7 mouse cellular contexts compared by ENCODE assay signal in genomic region chr6:3498162-3498848, GRCm38 (mm10). TPM values are rescaled to one million over a fixed set of nuclear protein-coding genes. Genes with fewer than 3 reads are reported as not detected.
DNase-seq lines count a peak whose midpoint lies in the region; ATAC-seq and TF ChIP-seq lines count a peak whose summit lies in the region.

Gene Hepacam2, minus strand, starts transcription at chr6:3498298.
Gene Vps50, plus strand, starts transcription at chr6:3498382.

- peak within 1 kb of the TSS; percentile 92 for H3K4me2 ChIP-seq in intestine, postnatal 0 days (replicated peaks; ENCODE audit: low read depth)
- H3K4me2 ChIP-seq in midbrain, embryonic 12.5 days (replicated peaks) = peak within 1 kb of the TSS; percentile 96

- DNase-seq in adrenal gland, postnatal 10 days = peak; percentile 92
- DNase-seq in embryonic facial prominence, embryonic 10.5 days (ENCODE audit: low spot score) = peak; percentile 88
- DNase-seq in gonadal fat pad, adult 2 months (ENCODE audit: low read depth) = peak; percentile 65
- DNase-seq in left cerebral cortex, postnatal 4 days = peak; percentile 88

- H3K9ac ChIP-seq in intestine, postnatal 0 days (ENCODE audit: low read depth, low read length) = peak within 1 kb of the TSS; percentile 87
- peak within 1 kb of the TSS; percentile 73 for H3K9ac ChIP-seq in midbrain, embryonic 12.5 days (replicated peaks)

- peak within 1 kb of the TSS; percentile 82 for H3K4me3 ChIP-seq in embryonic facial prominence, embryonic 10.5 days
- peak within 1 kb of the TSS; percentile 95 for H3K4me3 ChIP-seq in intestine, postnatal 0 days (ENCODE audit: low read depth, low read length)
- peak within 1 kb of the TSS; percentile 83 for H3K4me3 ChIP-seq in midbrain, embryonic 12.5 days
- H3K4me3 ChIP-seq in small intestine, adult 2 months (ENCODE audit: low read depth, low read length) = peak within 1 kb of the TSS; percentile 74

- H3K36me3 ChIP-seq in embryonic facial prominence, embryonic 10.5 days (replicated peaks) = no peaks in the 10 kb centered on the region
- no peaks in the 10 kb centered on the region for H3K36me3 ChIP-seq in intestine, postnatal 0 days (ENCODE audit: control insufficient read depth, insufficient read depth)
- no peaks in the 10 kb centered on the region for H3K36me3 ChIP-seq in midbrain, embryonic 12.5 days
- no peaks in the 10 kb centered on the region for H3K36me3 ChIP-seq in small intestine, adult 2 months (ENCODE audit: control insufficient read depth, insufficient read depth, low read length)

- peak; percentile 98 for ATAC-seq in intestine, postnatal 0 days
- ATAC-seq in midbrain, embryonic 12.5 days (ENCODE audit: low FRiP score, low read depth) = peak; percentile 99

- peaks cover 12% of the 10 kb centered on the region; the same call in 1 of the 2 replicates for H3K4me1 ChIP-seq in embryonic facial prominence, embryonic 10.5 days
- H3K4me1 ChIP-seq in intestine, postnatal 0 days (replicated peaks; ENCODE audit: control insufficient read depth, insufficient read depth, low read length) = no peaks in the 10 kb centered on the region
- peaks cover 10% of the 10 kb centered on the region for H3K4me1 ChIP-seq in midbrain, embryonic 12.5 days
- no peaks in the 10 kb centered on the region for H3K4me1 ChIP-seq in small intestine, adult 2 months (ENCODE audit: control insufficient read depth, insufficient read depth, insufficient read length, low read length)

- H3K9me3 ChIP-seq in embryonic facial prominence, embryonic 10.5 days = no peaks in the 10 kb centered on the region
- H3K9me3 ChIP-seq in intestine, postnatal 0 days (ENCODE audit: control insufficient read depth) = no peaks in the 10 kb centered on the region
- H3K9me3 ChIP-seq in midbrain, embryonic 12.5 days = no peaks in the 10 kb centered on the region

- intact Hi-C loops in left cerebral cortex, postnatal 4 days (cut with DNase I) = no loop called here

- 1% methylated on average over 28 of the region's 28 CpGs for WGBS in embryonic facial prominence, embryonic 10.5 days
- 2% methylated on average over 28 of the region's 28 CpGs for WGBS in intestine, postnatal 0 days
- 2% methylated on average over 28 of the region's 28 CpGs for WGBS in midbrain, embryonic 12.5 days
- WGBS in small intestine, adult 2 months = under 1% methylated on average over 28 of the region's 28 CpGs

- TF ChIP-seq CTCF in intestine, postnatal 0 days (IDR thresholded peaks at IDR 0.05; ENCODE audit: low read depth) = no peak
- TF ChIP-seq CTCF in small intestine, adult 2 months (IDR thresholded peaks at IDR 0.05; ENCODE audit: extremely low read depth, insufficient read length, insufficient replicate concordance, low read depth, low read length) = no peak

- peak within 1 kb of the TSS; percentile 80 for H3K27ac ChIP-seq in embryonic facial prominence, embryonic 10.5 days (replicated peaks)
- no peak within 1 kb of the TSS for H3K27ac ChIP-seq in intestine, postnatal 0 days (ENCODE audit: low read depth, low read length)
- no peak within 1 kb of the TSS for H3K27ac ChIP-seq in midbrain, embryonic 12.5 days (replicated peaks)
- H3K27ac ChIP-seq in small intestine, adult 2 months (ENCODE audit: insufficient read depth, low read depth, low read length) = no peak within 1 kb of the TSS

- no peak; the same call in 1 of the 2 replicates for TF ChIP-seq POLR2A in small intestine, adult 2 months (IDR thresholded peaks at IDR 0.05; ENCODE audit: low read depth, low read length)

- no peaks in the 10 kb centered on the region for H3K27me3 ChIP-seq in embryonic facial prominence, embryonic 10.5 days (replicated peaks; ENCODE audit: low read depth, poor library complexity, severe bottlenecking)
- 0 out of 2 replicates have a peak, but pooled peaks cover 2% of the 10 kb centered on the region for H3K27me3 ChIP-seq in intestine, postnatal 0 days (replicated peaks; ENCODE audit: control insufficient read depth, insufficient read depth, low read length)
- H3K27me3 ChIP-seq in midbrain, embryonic 12.5 days = no peaks in the 10 kb centered on the region
- H3K27me3 ChIP-seq in small intestine, adult 2 months (ENCODE audit: control insufficient read depth, insufficient read depth, low read length) = no peaks in the 10 kb centered on the region

RNA-seq across cellular contexts. Expression of gene Hepacam2, which starts in this region (rescaled TPM):
- under 1 TPM; 0.15 to 0.45 TPM for total RNA-seq in adrenal gland, postnatal 10 days (2021)
- 0.36 and 0.72 TPM in 2 replicates for polyA plus RNA-seq in embryonic facial prominence, embryonic 10.5 days (2016; fragmentation: Nextera tagmentation; extraction: Ambion mirVana)
- 5.3 and 7.4 TPM in 2 replicates for polyA plus RNA-seq in gonadal fat pad, adult 2 months (2012; rRNA removed)
- 16.4 and 19.5 TPM in 2 replicates for polyA plus RNA-seq in intestine, postnatal 0 days (2015; fragmentation: Nextera tagmentation; extraction: Ambion mirVana)
- total RNA-seq in left cerebral cortex, postnatal 4 days (2021) = under 1 TPM; 0.77 to 0.80 TPM
- polyA plus RNA-seq in midbrain, embryonic 12.5 days (2016; fragmentation: Nextera tagmentation; extraction: Ambion mirVana) = 3.4 and 4.7 TPM in 2 replicates
- 12.6 and 41.7 TPM in 2 replicates for polyA plus RNA-seq in small intestine, adult 2 months (2012; rRNA removed)

RNA-seq across cellular contexts. Expression of gene Vps50, which starts in this region (rescaled TPM):
- 10 to 100 TPM; 20.0 to 24.7 TPM for total RNA-seq in adrenal gland, postnatal 10 days (2021)
- 33.7 and 35.6 TPM in 2 replicates for polyA plus RNA-seq in embryonic facial prominence, embryonic 10.5 days (2016; fragmentation: Nextera tagmentation; extraction: Ambion mirVana)
- polyA plus RNA-seq in gonadal fat pad, adult 2 months (2012; rRNA removed) = 5.4 and 6.3 TPM in 2 replicates
- polyA plus RNA-seq in intestine, postnatal 0 days (2015; fragmentation: Nextera tagmentation; extraction: Ambion mirVana) = 18.4 and 19.9 TPM in 2 replicates
- 10 to 100 TPM; 61.2 to 61.5 TPM for total RNA-seq in left cerebral cortex, postnatal 4 days (2021)
- 41.9 and 46.9 TPM in 2 replicates for polyA plus RNA-seq in midbrain, embryonic 12.5 days (2016; fragmentation: Nextera tagmentation; extraction: Ambion mirVana)
- polyA plus RNA-seq in small intestine, adult 2 months (2012; rRNA removed) = 0.48 and 0.86 TPM in 2 replicates
